Mouse (Mus musculus) midbrain, postnatal 0 days (tissue): ENCODE data around the gene Ccl9. TPM values are rescaled to one million over a fixed set of nuclear protein-coding genes. Genes with fewer than 3 reads are reported as not detected.

ENCODE experiments used
- ATAC-seq: fragments of 200-750 bp; cut with Nextera tagmentation; 2 replicates; pipeline ENCODE4 v1.8.0; 2017; ENCODE audit warnings: moderate number of reproducible peaks, mild to moderate bottlenecking, moderate TSS enrichment, moderate library complexity; ENCODE audit not compliant: low FRiP score
- DNase-seq: peaks from one replicate; pipeline ENCODE4 v3.0.0-alpha.2; 2015; ENCODE audit warnings: low spot score
- H3K27ac ChIP-seq: fragments of 300-500 bp; sonication (generic); 2 replicates; pipeline ENCODE4 v1.5.1; 2014; ENCODE audit warnings: low read depth, mild to moderate bottlenecking, low read length, mixed read lengths
- H3K27me3 ChIP-seq: fragments of 300-500 bp; sonication (generic); 2 replicates; pipeline ENCODE4 v1.6.1; 2014; ENCODE audit warnings: low read length, control low read depth, mixed read lengths; ENCODE audit not compliant: insufficient read depth
- H3K36me3 ChIP-seq: fragments of 300-500 bp; sonication (generic); 2 replicates; pipeline ENCODE4 v1.6.1; 2014; ENCODE audit warnings: low read length, control low read depth, mixed read lengths; ENCODE audit not compliant: insufficient read depth
- H3K4me1 ChIP-seq: fragments of 300-500 bp; sonication (generic); 2 replicates; pipeline ENCODE4 v1.6.1; 2014; ENCODE audit warnings: mild to moderate bottlenecking, control low read depth, antibody characterized with exemption, low read length, mixed read lengths; ENCODE audit not compliant: insufficient read depth
- H3K4me2 ChIP-seq: fragments of 300-500 bp; sonication (generic); 2 replicates; pipeline ENCODE4 v1.6.1; 2014; ENCODE audit warnings: low read depth, mild to moderate bottlenecking, low read length, mixed read lengths; ENCODE audit not compliant: poor library complexity, severe bottlenecking
- H3K4me3 ChIP-seq: fragments of 300-500 bp; sonication (generic); 2 replicates; pipeline ENCODE4 v1.5.1; 2014; ENCODE audit warnings: low read depth, mild to moderate bottlenecking, low read length, moderate library complexity
- H3K9ac ChIP-seq: fragments of 300-500 bp; sonication (generic); replicated peaks from 2 replicates; pipeline ENCODE4 v1.6.1; 2014; ENCODE audit warnings: mild to moderate bottlenecking, low read length, moderate library complexity, mixed read lengths; ENCODE audit not compliant: poor library complexity, severe bottlenecking
- H3K9me3 ChIP-seq: fragments of 300-500 bp; sonication (generic); 2 replicates; pipeline ENCODE4 v1.6.1; 2016; ENCODE audit warnings: low read length, control low read depth
- CTCF ChIP-seq: IDR thresholded peaks from 2 replicates; pipeline ENCODE4 v1.5.1; 2016; ENCODE audit warnings: antibody characterized with exemption, mild to moderate bottlenecking
- WGBS: fragments of 180-500 bp; shearing (Covaris S2); extraction: QIAGEN DNeasy Blood & Tissue Kit; methylation state at CpG from one replicate; pipeline ENCODE4 v1.1.7; 2014; 5-methylcytosine and 5-hydroxymethylcytosine counted together
- polyA plus RNA-seq: library from polyadenylated mRNA; unstranded; fragments of >200 nt; fragmentation: Nextera tagmentation; extraction: Ambion mirVana; gene quantifications from 2 replicates; pipeline ENCODE4 v1.2.1, GENCODE M21; 2015
- total RNA-seq: library from RNA; depleted of rRNA; stranded (reverse); fragments of >200 nt; gene quantifications from 2 replicates; pipeline ENCODE4 v1.2.3, GENCODE M21; 2014

The Ccl9 gene
- total and polyA plus RNA-seq, 2 experiments from 2014 or later: 1.9 to 2.9 TPM

GRCm38 (mm10) chr11:83541415-83541814 is 37.0 kb downstream of the Ccl9 start:
- 82% methylated on average over 3 of the region's 3 CpGs for WGBS
- TF ChIP-seq CTCF: no peak
- Histone ChIP-seq H3K4me2 (no peak overlapping the region), H3K27ac (no peak overlapping the region), H3K4me1 (no peaks in the 10 kb centered on the region), H3K4me3 (no peak overlapping the region), H3K9me3 (no peaks in the 10 kb centered on the region), H3K36me3 (no peaks in the 10 kb centered on the region), H3K9ac (no peak overlapping the region), H3K27me3 (no peaks in the 10 kb centered on the region)
- ATAC-seq (no peak), DNase-seq (no peak)

- Histone ChIP-seq H3K9ac (no peak overlapping the region), H3K4me3 (no peak overlapping the region), H3K4me1 (no peaks in the 10 kb centered on the region), H3K36me3 (no peaks in the 10 kb centered on the region), H3K27me3 (no peaks in the 10 kb centered on the region), H3K27ac (no peak overlapping the region), H3K9me3 (no peaks in the 10 kb centered on the region), H3K4me2 (no peak overlapping the region)
- DNase-seq: no peak
- WGBS: 90% methylated on average over 2 of the region's 2 CpGs
- no peak for TF ChIP-seq CTCF
- ATAC-seq: no peak
Observed at GRCm38 (mm10) chr11:83540931-83541330, 37.5 kb downstream of the Ccl9 start.

- ATAC-seq (no peak), DNase-seq (no peak)
- H3K9me3 ChIP-seq: no peaks in the 10 kb centered on the region
Observed at GRCm38 (mm10) chr11:83538705-83539314, 39.6 kb downstream of the Ccl9 start.

GRCm38 (mm10) chr11:83536831-83537230 is 41.6 kb downstream of the Ccl9 start:
- WGBS: 92% methylated on average over 3 of the region's 3 CpGs
- H3K9me3 ChIP-seq: no peaks in the 10 kb centered on the region
- TF ChIP-seq CTCF: no peak

More at GRCm38 (mm10) chr11:83538705-83539314, 39.6 kb downstream of the Ccl9 start:
- no peak for TF ChIP-seq CTCF
- H3K9ac ChIP-seq: no peak overlapping the region
- H3K36me3 ChIP-seq: no peaks in the 10 kb centered on the region
- H3K4me1 ChIP-seq: no peaks in the 10 kb centered on the region
- no peak overlapping the region for H3K27ac ChIP-seq
- no peaks in the 10 kb centered on the region for H3K27me3 ChIP-seq
- H3K4me2 ChIP-seq: no peak overlapping the region
- WGBS: 86% methylated on average over 3 of the region's 3 CpGs
- no peak overlapping the region for H3K4me3 ChIP-seq

GRCm38 (mm10) chr11:83534609-83535423 is 43.6 kb downstream of the Ccl9 start:
- Histone ChIP-seq H3K9ac (no peak overlapping the region), H3K4me2 (0 out of 2 replicates have a peak overlapping the region, but pooled peaks have one; percentile 9), H3K4me3 (no peak overlapping the region), H3K27me3 (no peaks in the 10 kb centered on the region), H3K27ac (no peak overlapping the region), H3K36me3 (no peaks in the 10 kb centered on the region), H3K9me3 (no peaks in the 10 kb centered on the region), H3K4me1 (no peaks in the 10 kb centered on the region)
- DNase-seq (peak; percentile 73), ATAC-seq (no peak)
- no peak for TF ChIP-seq CTCF
- WGBS: 54% methylated on average over 13 of the region's 13 CpGs

More at GRCm38 (mm10) chr11:83536831-83537230, 41.6 kb downstream of the Ccl9 start:
- no peak overlapping the region for H3K9ac ChIP-seq
- no peak overlapping the region for H3K4me2 ChIP-seq
- no peak overlapping the region for H3K27ac ChIP-seq
- ATAC-seq (no peak), DNase-seq (no peak)
- H3K4me3 ChIP-seq: no peak overlapping the region
- H3K4me1 ChIP-seq: no peaks in the 10 kb centered on the region
- H3K36me3 ChIP-seq: no peaks in the 10 kb centered on the region
- H3K27me3 ChIP-seq: no peaks in the 10 kb centered on the region

- H3K4me2 ChIP-seq: 0 out of 2 replicates have a peak overlapping the region, but pooled peaks have one; percentile 9
- ATAC-seq (no peak), DNase-seq (no peak)
- WGBS: 84% methylated on average over 8 of the region's 8 CpGs
- H3K36me3 ChIP-seq: no peaks in the 10 kb centered on the region
- H3K4me3 ChIP-seq: no peak overlapping the region
- H3K27me3 ChIP-seq: no peaks in the 10 kb centered on the region
- no peak for TF ChIP-seq CTCF
- H3K9me3 ChIP-seq: no peaks in the 10 kb centered on the region
- H3K27ac ChIP-seq: no peak overlapping the region
- no peak overlapping the region for H3K9ac ChIP-seq
- H3K4me1 ChIP-seq: no peaks in the 10 kb centered on the region
Observed at GRCm38 (mm10) chr11:83534143-83534542, 44.3 kb downstream of the Ccl9 start.
